Mouse (Mus musculus) neural tube, embryonic 14.5 days (tissue): ENCODE measurements at regions not wholly inside any gene's neighbourhood (a gene's known extent, or its start where the extent isn't known, plus 50 kb on each side); places are given as distances from the start of the nearest gene placed in this dataset.
"Not testable (repeated sequence)": the region's sequence is repeated elsewhere in the genome, so short reads cannot be mapped to it uniquely, and the experiment has no call there.

Experiments used
- ATAC-seq: fragments of 200-750 bp; cut with Nextera tagmentation; 2 replicates; pipeline ENCODE4 v1.8.0; 2017; ENCODE audit warnings: low read depth, mild to moderate bottlenecking, moderate TSS enrichment, moderate library complexity
- H3K27ac ChIP-seq: fragments of 300-500 bp; sonication (generic); 2 replicates; pipeline ENCODE4 v1.5.1; 2014; ENCODE audit warnings: low read depth, mild to moderate bottlenecking, control low read depth, low read length, moderate library complexity, mixed read lengths
- H3K27me3 ChIP-seq: fragments of 300-500 bp; sonication (generic); 2 replicates; pipeline ENCODE4 v1.6.1; 2014; ENCODE audit warnings: low read length; ENCODE audit not compliant: control insufficient read depth, insufficient read depth
- H3K36me3 ChIP-seq: fragments of 300-500 bp; sonication (generic); 2 replicates; pipeline ENCODE4 v1.6.1; 2014; ENCODE audit warnings: low read length, mixed read lengths; ENCODE audit not compliant: control insufficient read depth, insufficient read depth
- H3K4me1 ChIP-seq: fragments of 300-500 bp; sonication (generic); 2 replicates; pipeline ENCODE4 v1.6.1; 2014; ENCODE audit warnings: low read length; ENCODE audit not compliant: control insufficient read depth, insufficient read depth
- H3K4me2 ChIP-seq: fragments of 300-500 bp; sonication (generic); 2 replicates; pipeline ENCODE4 v1.6.1; 2014; ENCODE audit warnings: mild to moderate bottlenecking, low read depth, low read length, control low read depth
- H3K4me3 ChIP-seq: fragments of 300-500 bp; sonication (generic); 2 replicates; pipeline ENCODE4 v1.5.1; 2014; ENCODE audit warnings: low read depth, low read length, control low read depth, mixed read lengths
- H3K9ac ChIP-seq: fragments of 300-500 bp; sonication (generic); replicated peaks from 2 replicates; pipeline ENCODE4 v1.6.1; 2014; ENCODE audit warnings: low read depth, mild to moderate bottlenecking, control low read depth, low read length, mixed read lengths
- H3K9me3 ChIP-seq: fragments of 300-500 bp; sonication (generic); 2 replicates; pipeline ENCODE4 v1.6.1; 2016; ENCODE audit warnings: low read length; ENCODE audit not compliant: control insufficient read depth
- WGBS: fragments of 180-500 bp; shearing (Covaris S2); extraction: QIAGEN DNeasy Blood & Tissue Kit; methylation state at CpG from one replicate; pipeline ENCODE4 v1.1.7; 2014; 5-methylcytosine and 5-hydroxymethylcytosine counted together

- ATAC-seq: no peak
- Histone ChIP-seq H3K9ac (no peak overlapping the region), H3K36me3 (no peaks in the 10 kb centered on the region), H3K4me3 (no peak overlapping the region), H3K9me3 (no peaks in the 10 kb centered on the region), H3K27ac (no peak overlapping the region), H3K4me2 (no peak overlapping the region), H3K27me3 (no peaks in the 10 kb centered on the region), H3K4me1 (no peaks in the 10 kb centered on the region)
- 86% methylated on average over 4 of the region's 4 CpGs for WGBS
These were observed 288.0 kb downstream of the Sfmbt2 start for GRCm38 (mm10) chr2:10658317-10658716.

GRCm38 (mm10) chr2:10667915-10668314 lies 297.6 kb downstream of the Sfmbt2 start:
- H3K9ac ChIP-seq, H3K4me1 ChIP-seq, H3K4me2 ChIP-seq, H3K27ac ChIP-seq, H3K27me3 ChIP-seq, H3K36me3 ChIP-seq, H3K4me3 ChIP-seq, ATAC-seq, H3K9me3 ChIP-seq: not testable (repeated sequence)
- 52% methylated on average over 1 of the region's 1 CpGs for WGBS

GRCm38 (mm10) chr2:10670423-10671298 lies 300.4 kb downstream of the Sfmbt2 start:
- peak; percentile 72 for ATAC-seq
- no peak overlapping the region for H3K4me2 ChIP-seq
- H3K4me1 ChIP-seq: peaks cover 3% of the 10 kb centered on the region; the same call in 1 of the 2 replicates
- no peak overlapping the region for H3K27ac ChIP-seq
- no peak overlapping the region for H3K9ac ChIP-seq
- 16% methylated on average over 7 of the region's 7 CpGs for WGBS
- H3K27me3 ChIP-seq: no peaks in the 10 kb centered on the region
- no peaks in the 10 kb centered on the region for H3K9me3 ChIP-seq
- H3K4me3 ChIP-seq: no peak overlapping the region
- no peaks in the 10 kb centered on the region for H3K36me3 ChIP-seq

GRCm38 (mm10) chr2:10671299-10671632 lies 301.0 kb downstream of the Sfmbt2 start:
- WGBS: 35% methylated on average over 2 of the region's 2 CpGs
- no peak overlapping the region for H3K4me3 ChIP-seq
- peak; percentile 78 for ATAC-seq

GRCm38 (mm10) chr2:10672196-10672595 lies 301.9 kb downstream of the Sfmbt2 start:
- H3K9me3 ChIP-seq: no peaks in the 10 kb centered on the region
- H3K27me3 ChIP-seq: no peaks in the 10 kb centered on the region
- H3K4me3 ChIP-seq: no peak overlapping the region
- ATAC-seq: no peak
- H3K4me2 ChIP-seq: no peak overlapping the region
- peaks cover 3% of the 10 kb centered on the region; the same call in 1 of the 2 replicates for H3K4me1 ChIP-seq
- 83% methylated on average over 4 of the region's 4 CpGs for WGBS
- no peaks in the 10 kb centered on the region for H3K36me3 ChIP-seq
- H3K27ac ChIP-seq: no peak overlapping the region
- no peak overlapping the region for H3K9ac ChIP-seq

More at GRCm38 (mm10) chr2:10671299-10671632, 301.0 kb downstream of the Sfmbt2 start:
- Histone ChIP-seq H3K27ac (no peak overlapping the region), H3K4me2 (no peak overlapping the region), H3K9me3 (no peaks in the 10 kb centered on the region), H3K4me1 (peaks cover 3% of the 10 kb centered on the region; the same call in 1 of the 2 replicates), H3K9ac (no peak overlapping the region), H3K27me3 (no peaks in the 10 kb centered on the region), H3K36me3 (no peaks in the 10 kb centered on the region)

- H3K4me1 ChIP-seq: peaks cover 3% of the 10 kb centered on the region; the same call in 1 of the 2 replicates
- no peaks in the 10 kb centered on the region for H3K9me3 ChIP-seq
- H3K9ac ChIP-seq: no peak overlapping the region
- H3K36me3 ChIP-seq: no peaks in the 10 kb centered on the region
- no peaks in the 10 kb centered on the region for H3K27me3 ChIP-seq
- H3K4me2 ChIP-seq: no peak overlapping the region
- WGBS: 65% methylated on average over 6 of the region's 6 CpGs
- H3K27ac ChIP-seq: no peak overlapping the region
- no peak overlapping the region for H3K4me3 ChIP-seq
- ATAC-seq: no peak
These were observed 304.5 kb downstream of the Sfmbt2 start for GRCm38 (mm10) chr2:10674738-10675349.

- ATAC-seq: no peak
These were observed 331.1 kb downstream of the Sfmbt2 start for GRCm38 (mm10) chr2:10701459-10701858.

GRCm38 (mm10) chr2:10718366-10718765 lies 348.1 kb downstream of the Sfmbt2 start:
- no peak for ATAC-seq
- no peaks in the 10 kb centered on the region for H3K9me3 ChIP-seq
- WGBS: 82% methylated on average over 5 of the region's 5 CpGs
- H3K27ac ChIP-seq: no peak overlapping the region
- no peaks in the 10 kb centered on the region for H3K27me3 ChIP-seq
- H3K4me2 ChIP-seq: no peak overlapping the region
- H3K4me1 ChIP-seq: no peaks in the 10 kb centered on the region
- no peaks in the 10 kb centered on the region for H3K36me3 ChIP-seq
- H3K9ac ChIP-seq: no peak overlapping the region
- no peak overlapping the region for H3K4me3 ChIP-seq

More at GRCm38 (mm10) chr2:10701459-10701858, 331.1 kb downstream of the Sfmbt2 start:
- Histone ChIP-seq H3K4me2 (no peak overlapping the region), H3K9ac (no peak overlapping the region), H3K27ac (no peak overlapping the region), H3K36me3 (no peaks in the 10 kb centered on the region), H3K4me1 (no peaks in the 10 kb centered on the region), H3K27me3 (no peaks in the 10 kb centered on the region), H3K9me3 (no peaks in the 10 kb centered on the region), H3K4me3 (no peak overlapping the region)
- 50% methylated on average over 10 of the region's 10 CpGs for WGBS

GRCm38 (mm10) chr2:10734337-10734736 lies 364.0 kb downstream of the Sfmbt2 start:
- H3K27me3 ChIP-seq, H3K4me3 ChIP-seq, H3K4me1 ChIP-seq, H3K4me2 ChIP-seq, ATAC-seq, H3K9ac ChIP-seq, H3K36me3 ChIP-seq, H3K9me3 ChIP-seq, H3K27ac ChIP-seq: not testable (repeated sequence)
- WGBS: 98% methylated on average over 5 of the region's 5 CpGs
